Mouse (Mus musculus) cerebellum, adult 2 months (tissue): ENCODE data around the gene Srms. TPM values are rescaled to one million over a fixed set of nuclear protein-coding genes. Genes with fewer than 3 reads are reported as not detected.

ENCODE experiments used
- DNase-seq, 2 experiments: peaks; one replicate each; pipeline ENCODE4 v3.0.0; 2021
- H3K27ac ChIP-seq: fragments of 200-500 bp; 2 replicates; pipeline ENCODE4 v1.5.1; 2012; ENCODE audit warnings: low read length, control low read depth, inconsistent platforms; ENCODE audit not compliant: insufficient read depth
- H3K27me3 ChIP-seq: fragments of 200-500 bp; 2 replicates; pipeline ENCODE4 v1.6.1; 2012; ENCODE audit warnings: inconsistent platforms, mild to moderate bottlenecking, low read length, moderate library complexity; ENCODE audit not compliant: control insufficient read depth, insufficient read depth
- H3K4me1 ChIP-seq: fragments of 200-500 bp; 2 replicates; pipeline ENCODE4 v1.6.1; 2011; ENCODE audit warnings: low read length; ENCODE audit not compliant: control insufficient read depth, insufficient read depth
- H3K4me3 ChIP-seq: fragments of 200-500 bp; replicated peaks from 2 replicates; pipeline ENCODE3; 2011; ENCODE audit warnings: mild to moderate bottlenecking, low read depth, low read length, control low read depth; ENCODE audit not compliant: insufficient read depth
- CTCF ChIP-seq: fragments of 200-500 bp; IDR thresholded peaks from 2 replicates; pipeline ENCODE4 v1.5.1; 2011; ENCODE audit warnings: low read depth, mild to moderate bottlenecking, control low read depth, low read length, moderate library complexity, borderline replicate concordance; ENCODE audit not compliant: insufficient read depth
- POLR2A ChIP-seq: fragments of 200-500 bp; IDR thresholded peaks from 2 replicates; pipeline ENCODE4 v1.6.1; 2011; ENCODE audit warnings: low read length, control low read depth, borderline replicate concordance; ENCODE audit not compliant: insufficient read depth
- WGBS: fragments of 180-500 bp; shearing (Covaris S2); methylation state at CpG from one replicate; pipeline ENCODE4 v1.1.7; 2018; 5-methylcytosine and 5-hydroxymethylcytosine counted together
- polyA plus RNA-seq: library from polyadenylated mRNA; depleted of rRNA; stranded (reverse); fragments of >200 nt; gene quantifications from 2 replicates; pipeline ENCODE4 v1.2.3, GENCODE M21; 2012

Srms gene
- polyA plus RNA-seq, 1 experiment = 0.46 TPM

DNA sequence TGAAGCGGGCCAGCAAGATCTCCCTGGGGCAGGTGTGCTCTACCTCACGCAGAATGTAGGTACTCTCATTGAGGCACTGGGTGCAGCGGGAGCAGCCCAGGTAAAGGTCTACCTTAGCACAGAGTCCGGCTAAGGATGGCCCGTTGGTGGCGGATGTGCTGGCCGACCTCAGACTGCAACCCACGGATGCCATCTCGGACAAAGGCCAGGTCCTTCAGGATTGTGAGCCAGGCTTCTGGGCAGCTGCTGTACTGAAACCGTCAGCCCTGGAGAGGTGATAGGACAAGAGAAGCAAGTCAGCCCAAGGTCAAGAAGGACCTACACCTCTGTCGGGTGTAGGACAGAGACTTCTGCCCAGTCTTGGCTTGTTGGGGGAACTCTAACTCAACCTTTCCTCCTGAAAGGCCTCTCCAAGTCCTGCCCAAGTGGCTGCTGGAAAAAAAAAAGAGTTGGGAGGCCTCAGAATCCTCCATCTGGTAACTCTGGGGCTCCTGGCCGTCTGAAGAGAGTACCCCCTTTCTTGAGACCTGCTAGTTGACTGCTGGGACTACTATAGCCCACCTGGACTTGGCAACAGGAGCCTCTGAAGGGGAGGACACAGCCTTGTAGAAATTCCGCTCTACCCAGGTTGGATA lies 27.9 kb upstream of the Srms start:
- WGBS = 92% methylated on average over 13 of the region's 13 CpGs
- Histone ChIP-seq H3K27me3 (no peaks in the 10 kb centered on the region), H3K4me3 (no peak overlapping the region), H3K4me1 (no peaks in the 10 kb centered on the region), H3K27ac (no peak overlapping the region)
- no peak for TF ChIP-seq POLR2A
- TF ChIP-seq CTCF = no peak
- no peak for DNase-seq

DNA sequence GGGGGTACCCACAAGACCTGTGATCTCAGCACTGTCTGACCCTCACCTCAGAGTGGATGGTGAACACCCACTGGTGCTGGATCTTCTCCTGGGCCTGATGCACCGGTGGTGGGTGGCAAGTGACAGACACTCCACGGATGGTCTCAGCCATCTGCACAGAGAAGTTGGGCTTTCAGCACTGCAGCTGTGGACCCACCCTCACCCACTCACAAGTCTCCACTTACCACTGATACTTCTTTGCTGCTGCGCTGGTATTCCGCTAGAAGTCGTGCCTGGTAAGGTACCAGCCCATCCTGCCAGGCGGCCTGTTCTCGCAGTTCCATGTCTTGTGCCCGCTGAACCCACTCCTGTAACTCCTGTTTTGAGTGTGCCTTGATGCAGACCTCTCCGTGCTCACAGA lies 26.3 kb upstream of the Srms start:
- no peaks in the 10 kb centered on the region for H3K27me3 ChIP-seq
- no peaks in the 10 kb centered on the region for H3K4me1 ChIP-seq
- no peak overlapping the region for H3K4me3 ChIP-seq
- 95% methylated on average over 9 of the region's 9 CpGs for WGBS
- no peak overlapping the region for H3K27ac ChIP-seq
- TF ChIP-seq CTCF (no peak), POLR2A (no peak)
- DNase-seq = no peak

DNA sequence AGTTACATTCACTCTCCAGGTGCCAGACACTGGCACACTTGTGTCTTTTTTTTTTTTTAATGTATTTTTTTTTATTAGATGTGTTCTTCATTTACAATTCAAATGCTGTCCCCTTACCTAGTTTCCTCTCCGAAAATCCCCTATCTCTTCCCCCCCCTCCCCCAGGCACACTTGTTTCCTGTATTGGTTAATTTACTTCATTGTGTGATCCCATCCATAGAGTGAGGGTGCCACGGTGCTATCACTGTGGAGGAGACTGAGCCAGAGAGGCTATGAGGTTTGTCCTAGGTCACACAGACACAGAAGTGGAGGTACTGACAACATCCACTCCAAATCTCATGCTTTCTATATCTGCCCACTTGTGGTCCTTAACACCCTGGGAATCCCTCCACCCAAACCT lies 25.9 kb upstream of the Srms start:
- 74% methylated on average over 2 of the region's 2 CpGs for WGBS
- TF ChIP-seq POLR2A (no peak), CTCF (no peak)
- Histone ChIP-seq H3K27me3 (no peaks in the 10 kb centered on the region), H3K27ac (no peak overlapping the region), H3K4me1 (no peaks in the 10 kb centered on the region), H3K4me3 (no peak overlapping the region)
- DNase-seq = no peak

DNA sequence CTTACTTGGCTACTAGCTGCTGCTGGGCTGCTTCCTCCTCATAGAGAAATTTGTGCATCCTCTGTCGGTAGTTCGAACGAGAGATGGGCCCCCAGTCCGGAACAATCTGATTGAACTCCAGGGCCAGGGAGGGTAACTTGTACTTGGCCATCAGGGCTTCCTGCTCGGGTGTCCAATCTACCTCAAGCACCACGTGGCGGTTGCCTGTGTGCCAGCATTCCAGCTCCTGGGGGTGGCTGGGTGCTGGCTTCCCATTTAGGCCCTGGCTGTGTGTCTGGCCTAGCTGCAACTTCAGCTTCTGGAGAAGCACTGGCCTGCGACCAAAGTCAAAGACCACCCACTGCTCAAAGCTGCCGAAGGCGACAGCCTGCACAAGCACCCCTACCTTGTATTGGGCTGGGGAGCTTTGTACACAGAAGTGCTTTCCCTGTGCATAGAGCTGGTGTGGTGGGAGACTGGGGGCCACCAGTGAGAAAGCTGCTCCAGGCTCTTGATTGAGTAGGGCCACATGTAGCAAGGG lies 25.2 kb upstream of the Srms start:
- H3K4me1 ChIP-seq = no peaks in the 10 kb centered on the region

DNA sequence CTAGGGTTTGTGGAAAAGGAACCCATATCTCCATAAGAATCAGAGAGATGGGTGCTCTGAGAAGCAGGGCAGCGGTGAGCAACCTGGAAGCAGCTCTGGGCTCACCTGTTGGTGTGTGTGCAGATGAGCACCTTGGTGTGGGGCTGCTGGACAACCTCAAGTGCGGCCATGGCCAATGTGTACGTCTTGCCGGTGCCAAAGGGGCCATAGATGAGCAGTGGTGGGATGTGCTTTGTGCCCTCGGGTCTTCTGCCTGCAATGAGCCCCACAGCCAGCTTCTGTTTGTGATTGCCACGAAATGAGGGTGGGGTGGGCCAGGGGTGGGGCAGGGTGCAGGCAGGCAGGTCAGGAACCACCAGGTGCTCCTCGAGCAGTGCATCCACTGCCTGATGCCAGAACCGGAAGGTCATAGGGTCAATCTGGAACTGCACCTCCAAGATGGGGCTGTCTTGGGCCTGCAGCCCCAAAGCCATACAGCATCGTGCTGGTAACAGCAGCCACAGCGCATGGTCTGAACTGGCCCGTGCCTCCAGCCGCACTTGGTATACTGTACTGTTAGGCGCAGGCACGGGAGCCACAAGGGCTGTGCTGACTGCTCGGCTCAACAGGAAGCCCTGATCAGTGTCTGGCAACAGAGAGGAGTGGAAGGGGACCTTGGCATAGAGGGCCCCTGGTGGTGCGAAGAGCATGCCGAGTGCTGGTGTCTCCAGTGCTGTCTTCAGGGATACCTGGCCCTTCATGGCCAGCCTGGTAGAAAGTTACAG lies 24.4 kb upstream of the Srms start:
- DNase-seq = no peak
- Histone ChIP-seq H3K4me1 (no peaks in the 10 kb centered on the region), H3K27me3 (no peaks in the 10 kb centered on the region), H3K27ac (no peak overlapping the region), H3K4me3 (no peak overlapping the region)
- TF ChIP-seq CTCF = no peak
- 87% methylated on average over 17 of the region's 17 CpGs for WGBS

More for the DNA sequence above, 25.2 kb upstream of the Srms start:
- Histone ChIP-seq H3K27ac (no peak overlapping the region), H3K4me3 (no peak overlapping the region), H3K27me3 (no peaks in the 10 kb centered on the region)
- no peak for TF ChIP-seq POLR2A
- TF ChIP-seq CTCF = no peak
- no peak for DNase-seq
- WGBS = 29% methylated on average over 10 of the region's 10 CpGs

DNA sequence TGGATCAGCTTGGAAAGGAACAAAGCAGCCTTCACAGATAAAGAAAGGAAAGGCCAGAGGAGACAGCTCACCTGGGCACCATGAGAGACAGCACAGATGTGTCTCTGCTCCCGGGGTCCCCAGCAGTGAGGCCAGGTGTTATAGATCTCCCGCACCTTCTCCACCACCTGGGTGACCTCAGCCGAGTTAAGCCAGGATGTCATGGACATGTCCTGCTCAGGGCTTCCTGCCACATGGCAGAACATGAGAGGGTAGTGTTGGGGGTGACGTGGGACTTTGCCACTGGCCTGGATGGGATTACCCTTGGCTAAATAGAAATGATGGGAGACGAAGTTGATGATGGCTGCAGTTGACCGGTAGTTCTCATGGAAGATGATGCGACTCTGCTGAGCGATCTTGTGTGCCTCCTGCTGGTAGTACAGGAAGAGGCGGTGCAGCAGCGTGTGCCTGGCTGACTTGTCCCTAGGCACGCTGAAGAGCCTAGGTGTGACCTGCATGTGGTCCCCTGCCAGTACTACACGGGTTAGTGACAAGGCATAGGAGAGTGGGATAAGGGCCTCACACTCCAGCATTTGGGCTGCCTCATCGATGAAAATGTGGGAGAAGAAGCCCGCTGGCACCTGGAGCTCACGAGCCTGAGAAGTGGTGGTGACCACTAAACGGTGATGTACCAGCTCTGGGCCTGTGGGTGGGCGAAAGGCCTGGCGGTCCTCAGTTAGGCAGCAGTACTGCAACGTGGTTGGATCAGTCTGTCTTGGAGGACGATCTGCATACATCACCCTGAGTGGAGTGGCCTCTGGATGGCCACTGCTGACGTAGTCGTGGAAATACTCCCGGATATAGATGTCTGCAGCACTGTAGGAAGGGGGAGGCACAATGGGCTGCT lies 22.9 kb upstream of the Srms start:
- WGBS = 82% methylated on average over 23 of the region's 23 CpGs

DNA sequence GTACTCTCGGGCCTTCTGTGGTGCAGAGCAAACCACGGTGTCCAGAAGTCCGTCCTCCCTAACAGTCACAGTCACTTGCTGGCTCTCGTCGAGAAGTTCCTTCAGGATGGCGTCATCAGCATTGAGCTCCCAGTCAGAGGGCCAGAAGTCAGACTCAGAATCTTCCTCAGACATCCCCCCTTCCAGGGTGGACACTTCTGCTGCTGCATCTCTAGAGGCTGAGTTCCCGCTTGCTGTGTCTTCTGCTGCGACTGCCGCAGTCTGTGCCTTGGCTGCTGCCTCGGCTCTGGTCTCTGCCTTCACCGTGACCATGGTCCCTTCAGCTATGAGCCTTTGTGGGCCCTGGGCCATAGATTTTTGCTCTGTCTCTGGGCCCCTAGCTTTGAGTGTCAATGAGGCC lies 21.7 kb upstream of the Srms start:
- Histone ChIP-seq H3K27ac (no peak overlapping the region), H3K27me3 (no peaks in the 10 kb centered on the region), H3K4me3 (no peak overlapping the region), H3K4me1 (no peaks in the 10 kb centered on the region; the same call in 1 of the 2 replicates)
- DNase-seq = no peak
- TF ChIP-seq CTCF (no peak), POLR2A (no peak)
- 87% methylated on average over 11 of the region's 11 CpGs for WGBS

More for the DNA sequence above, 22.9 kb upstream of the Srms start:
- H3K27ac ChIP-seq = no peak overlapping the region
- DNase-seq = no peak
- H3K4me3 ChIP-seq = no peak overlapping the region
- no peaks in the 10 kb centered on the region; the same call in 1 of the 2 replicates for H3K4me1 ChIP-seq
- TF ChIP-seq CTCF (no peak), POLR2A (no peak)
- H3K27me3 ChIP-seq = no peaks in the 10 kb centered on the region

DNA sequence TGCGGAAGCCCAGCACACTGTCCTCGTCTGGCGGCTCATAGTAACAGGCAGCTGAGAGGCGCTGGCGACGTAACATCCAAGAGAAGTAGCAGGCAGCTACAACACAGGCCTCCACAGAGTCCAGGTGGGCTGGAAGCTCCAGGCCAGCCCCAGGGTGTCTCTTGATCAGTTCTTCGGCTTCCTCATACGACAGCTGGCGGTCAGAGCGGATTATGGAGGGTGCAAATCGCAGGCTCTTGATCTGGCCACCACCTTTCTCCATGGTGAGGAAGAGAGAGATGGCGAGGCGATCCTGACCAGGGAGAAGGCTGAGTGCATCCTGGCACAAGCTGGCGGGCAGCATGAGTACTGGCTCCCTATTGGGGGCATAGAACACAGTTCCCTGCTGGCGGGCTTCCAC lies 20.5 kb upstream of the Srms start:
- H3K4me1 ChIP-seq = no peaks in the 10 kb centered on the region; the same call in 1 of the 2 replicates

More for the DNA sequence above, 20.5 kb upstream of the Srms start:
- no peak for DNase-seq
- H3K27me3 ChIP-seq = no peaks in the 10 kb centered on the region
- no peak overlapping the region for H3K27ac ChIP-seq
- no peak for TF ChIP-seq POLR2A
- no peak overlapping the region for H3K4me3 ChIP-seq
- 74% methylated on average over 15 of the region's 15 CpGs for WGBS
